Mouse (Mus musculus) heart, adult 2 months (tissue): ENCODE measurements around the gene Cdk2ap2. TPM values are rescaled to one million over a fixed set of nuclear protein-coding genes. Genes with fewer than 3 reads are reported as not detected.
A peak's percentile ranks its signal among the peaks of the same experiment; 100 is the strongest.

Experiments used
- DNase-seq, 2 experiments: peaks; one replicate each; pipeline ENCODE4 v3.0.0; 2021
- H3K27ac ChIP-seq: fragments of 200-600 bp; 2 replicates; pipeline ENCODE4 v1.8.1; 2022
- H3K27me3 ChIP-seq: fragments of 200-500 bp; 2 replicates; pipeline ENCODE4 v1.6.1; 2012; ENCODE audit warnings: mild to moderate bottlenecking, low read length, inconsistent platforms, mixed read lengths; ENCODE audit not compliant: control insufficient read depth, insufficient read depth
- H3K36me3 ChIP-seq: fragments of 200-500 bp; 2 replicates; pipeline ENCODE4 v1.6.1; 2012; ENCODE audit warnings: low read length, inconsistent platforms; ENCODE audit not compliant: control insufficient read depth, insufficient read depth
- H3K4me1 ChIP-seq: fragments of 200-500 bp; 2 replicates; pipeline ENCODE4 v1.6.1; 2011; ENCODE audit warnings: low read length; ENCODE audit not compliant: control insufficient read depth, insufficient read depth
- H3K4me3 ChIP-seq: fragments of 200-600 bp; 2 replicates; pipeline ENCODE4 v1.8.1; 2022
- H3K79me2 ChIP-seq: fragments of 200-500 bp; replicated peaks from 2 replicates; pipeline ENCODE4 v1.6.1; 2012; ENCODE audit warnings: mild to moderate bottlenecking, inconsistent platforms, low read length, moderate library complexity, mixed read lengths; ENCODE audit not compliant: control insufficient read depth, insufficient read depth
- H3K9ac ChIP-seq: fragments of 200-500 bp; 2 replicates; pipeline ENCODE4 v1.6.1; 2012; ENCODE audit warnings: low read depth, mild to moderate bottlenecking, control low read depth, inconsistent platforms, low read length, mixed read lengths
- CTCF ChIP-seq: fragments of 200-600 bp; IDR thresholded peaks from 2 replicates; pipeline ENCODE4 v1.8.1; 2022; ENCODE audit warnings: antibody characterized with exemption, mild to moderate bottlenecking, moderate library complexity
- EP300 ChIP-seq: fragments of 200-500 bp; IDR thresholded peaks from 2 replicates; pipeline ENCODE4 v1.6.1; 2011; ENCODE audit warnings: low read depth, low read length, control low read depth; ENCODE audit not compliant: insufficient read depth
- POLR2A ChIP-seq: fragments of 200-500 bp; IDR thresholded peaks from 2 replicates; pipeline ENCODE4 v1.6.1; 2011; ENCODE audit warnings: mild to moderate bottlenecking, low read depth, low read length, control low read depth; ENCODE audit not compliant: insufficient read depth
- WGBS: fragments of 180-500 bp; shearing (Covaris S2); methylation state at CpG from one replicate; pipeline ENCODE4 v1.1.7; 2018; 5-methylcytosine and 5-hydroxymethylcytosine counted together
- intact Hi-C: fragments of 180-260 bp; cut with DNase I; formaldehyde crosslinking; loops from one replicate; pipeline ENCODE4 v1.15.1; 2025
- polyA plus RNA-seq: library from polyadenylated mRNA; depleted of rRNA; stranded (reverse); fragments of >200 nt; gene quantifications from 2 replicates; pipeline ENCODE4 v1.2.3, GENCODE M21; 2012
- total RNA-seq, 2 experiments: library from RNA; stranded (reverse); gene quantifications; 2 replicates each; pipeline ENCODE4 v1.2.3; 2021

Gene Cdk2ap2
- total and polyA plus RNA-seq, 3 experiments, result 39.9 to 85.3 (median 43.2) TPM

DNA sequence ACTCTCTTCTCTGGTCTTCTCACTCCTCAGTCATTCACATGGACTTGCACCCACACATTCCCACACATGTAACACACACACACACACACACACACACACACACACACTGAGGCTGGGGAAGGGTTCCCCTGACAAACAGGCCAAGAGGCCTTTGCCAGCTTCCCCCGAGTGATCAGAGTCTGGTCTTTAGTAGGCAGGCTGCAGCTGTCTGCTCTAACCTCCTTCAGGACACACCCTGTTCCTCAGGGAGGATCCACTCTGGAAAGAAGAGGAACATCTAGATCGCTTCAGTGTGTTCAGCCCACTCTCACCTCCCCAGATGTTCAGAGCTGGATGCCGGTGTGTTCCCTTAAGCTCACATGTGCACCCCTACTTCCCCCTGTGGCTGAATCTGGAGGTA lies 2.6 kb upstream of the Cdk2ap2 start:
- no peak overlapping the region for H3K4me3 ChIP-seq
- H3K27me3 ChIP-seq, result no peaks in the 10 kb centered on the region
- no peak overlapping the region for H3K27ac ChIP-seq
- WGBS, result 60% methylated on average over 3 of the region's 3 CpGs
- intact Hi-C loops, result no loop called here
- DNase-seq, result no peak
- H3K36me3 ChIP-seq, result no peaks in the 10 kb centered on the region
- TF ChIP-seq POLR2A (no peak), EP300 (no peak), CTCF (no peak)
- peaks cover 5% of the 10 kb centered on the region for H3K4me1 ChIP-seq
- no peaks in the 10 kb centered on the region for H3K79me2 ChIP-seq
- no peak overlapping the region for H3K9ac ChIP-seq

DNA sequence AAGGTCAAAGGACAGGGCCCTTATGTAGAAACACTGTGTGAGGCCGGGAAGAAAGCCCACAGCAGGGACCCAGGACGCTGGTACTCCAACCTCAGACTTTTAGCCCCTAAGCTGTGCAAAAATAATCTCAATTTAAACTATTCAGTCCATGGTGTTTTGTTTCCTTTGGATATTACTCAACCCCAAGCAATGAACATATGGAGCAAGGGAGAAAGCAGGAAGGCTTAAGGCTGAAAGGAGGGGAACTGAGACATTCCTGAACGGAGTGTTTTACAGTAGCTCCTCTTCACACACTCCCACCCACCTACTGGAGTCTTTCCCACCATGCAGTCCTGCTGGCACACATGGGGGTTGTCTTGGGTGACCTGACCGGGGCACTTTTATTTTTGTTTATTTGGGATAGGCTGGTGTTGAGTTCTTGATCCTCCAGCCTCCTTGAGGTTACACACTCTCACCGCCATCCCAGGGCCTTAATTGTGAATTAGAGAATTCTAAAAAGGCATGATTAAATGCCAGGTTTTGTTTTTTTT lies 2.1 kb upstream of the Cdk2ap2 start:
- Histone ChIP-seq H3K27me3 (no peaks in the 10 kb centered on the region), H3K79me2 (no peaks in the 10 kb centered on the region), H3K9ac (no peak overlapping the region), H3K4me3 (no peak overlapping the region), H3K27ac (no peak overlapping the region), H3K36me3 (no peaks in the 10 kb centered on the region), H3K4me1 (peaks cover 6% of the 10 kb centered on the region)
- no peak for DNase-seq
- WGBS, result 83% methylated on average over 5 of the region's 5 CpGs
- TF ChIP-seq EP300 (no peak), CTCF (no peak), POLR2A (no peak)
- intact Hi-C loops, result loop anchor here (5.0 kb wide), 2 partner anchors 78 to 107 kb away; partner anchors contain the start of gene Rad9a

DNA sequence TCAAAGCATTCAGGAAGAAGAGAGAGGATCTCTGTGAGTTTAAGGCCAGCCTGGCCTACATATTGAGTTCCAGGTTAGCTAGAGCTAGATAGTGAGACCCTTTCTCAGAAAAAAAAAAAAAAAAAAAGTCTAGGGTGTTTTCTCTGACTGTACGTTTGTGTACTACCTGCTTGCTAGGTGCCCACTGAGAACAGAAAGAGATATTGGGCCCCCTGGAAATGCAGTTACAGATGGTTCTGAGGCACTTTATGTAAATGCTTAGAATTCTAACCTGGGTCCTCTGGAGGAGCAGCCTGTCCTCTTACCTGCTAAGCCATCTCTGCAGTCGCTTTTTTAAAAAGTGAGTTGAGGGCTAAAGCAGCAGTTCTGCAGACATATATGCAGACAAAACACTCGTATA lies 1.2 kb upstream of the Cdk2ap2 start:
- Histone ChIP-seq H3K4me3 (no peak overlapping the region), H3K9ac (no peak overlapping the region), H3K27me3 (no peaks in the 10 kb centered on the region), H3K27ac (no peak overlapping the region), H3K79me2 (no peaks in the 10 kb centered on the region), H3K36me3 (no peaks in the 10 kb centered on the region), H3K4me1 (peaks cover 6% of the 10 kb centered on the region)
- intact Hi-C loops, result loop anchor here (5.0 kb wide), 2 partner anchors 79 to 106 kb away; partner anchors contain the start of gene Rad9a
- no peak for TF ChIP-seq CTCF
- DNase-seq, result no peak
- WGBS, result 78% methylated on average over 3 of the region's 3 CpGs

DNA sequence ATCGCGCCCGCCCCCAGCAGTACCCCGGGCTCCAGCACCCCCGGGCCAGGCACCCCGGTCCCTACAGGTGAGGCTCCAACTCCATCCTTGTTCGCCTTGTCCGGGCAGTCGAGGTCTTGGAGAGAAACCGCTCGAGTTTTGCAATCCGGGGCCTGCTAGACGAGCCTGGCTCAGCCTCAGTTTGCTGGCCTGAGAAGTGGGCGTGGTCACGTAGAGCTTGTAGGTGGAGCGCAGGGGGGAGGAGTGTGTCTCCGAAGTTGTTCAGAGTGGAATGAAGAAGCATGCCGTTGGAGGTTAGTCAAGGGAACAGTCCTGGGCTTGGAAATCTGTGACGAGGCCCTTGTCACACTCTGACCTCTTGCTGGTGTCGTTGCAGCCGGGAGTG lies 451 bp downstream of the Cdk2ap2 start:
- intact Hi-C loops, result loop anchor here (5.0 kb wide), 2 partner anchors 80 to 105 kb away; partner anchors contain the start of gene Rad9a
- Histone ChIP-seq H3K36me3 (no peaks in the 10 kb centered on the region), H3K79me2 (no peaks in the 10 kb centered on the region), H3K4me1 (peaks cover 6% of the 10 kb centered on the region), H3K27me3 (no peaks in the 10 kb centered on the region), H3K9ac (peak overlapping the region; percentile 63), H3K27ac (peak overlapping the region; percentile 96), H3K4me3 (peak overlapping the region; percentile 91)
- WGBS, result 3% methylated on average over 21 of the region's 21 CpGs
- DNase-seq, result no peak
- TF ChIP-seq POLR2A (no peak), CTCF (no peak), EP300 (no peak)

DNA sequence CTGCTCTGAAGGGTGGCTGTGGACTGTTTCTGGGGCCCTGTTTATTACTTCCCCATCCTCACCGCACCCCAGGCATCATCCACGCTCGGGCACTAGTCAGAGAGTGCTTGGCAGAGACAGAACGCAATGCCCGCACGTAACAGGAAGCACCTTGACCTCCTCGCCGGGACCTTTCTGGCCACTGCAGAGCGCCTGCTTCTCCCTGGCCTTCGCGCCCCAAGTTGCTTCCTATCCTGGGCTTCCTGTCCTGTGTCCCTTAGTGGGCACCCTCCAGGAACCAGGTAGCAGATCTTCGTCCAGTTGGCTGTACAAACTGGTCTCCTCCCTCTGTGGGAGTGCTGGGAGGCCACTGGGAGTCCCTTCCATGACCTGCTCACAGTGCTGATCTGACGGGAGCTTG lies 1.4 kb downstream of the Cdk2ap2 start:
- TF ChIP-seq EP300, result no peak
- no peak for TF ChIP-seq POLR2A
- no peak for TF ChIP-seq CTCF
- intact Hi-C loops, result loop anchor here (1.0 to 5.0 kb wide), 3 partner anchors 81 to 130 kb away; partner anchors contain the start of gene Rad9a
- Histone ChIP-seq H3K27me3 (no peaks in the 10 kb centered on the region), H3K4me3 (no peak overlapping the region), H3K27ac (no peak overlapping the region; the same call in 1 of the 2 replicates), H3K4me1 (peaks cover 6% of the 10 kb centered on the region), H3K36me3 (no peaks in the 10 kb centered on the region), H3K9ac (no peak overlapping the region), H3K79me2 (no peaks in the 10 kb centered on the region)
- WGBS, result 74% methylated on average over 13 of the region's 13 CpGs
- DNase-seq, result peak in 1 of 2 experiments; percentile 43

DNA sequence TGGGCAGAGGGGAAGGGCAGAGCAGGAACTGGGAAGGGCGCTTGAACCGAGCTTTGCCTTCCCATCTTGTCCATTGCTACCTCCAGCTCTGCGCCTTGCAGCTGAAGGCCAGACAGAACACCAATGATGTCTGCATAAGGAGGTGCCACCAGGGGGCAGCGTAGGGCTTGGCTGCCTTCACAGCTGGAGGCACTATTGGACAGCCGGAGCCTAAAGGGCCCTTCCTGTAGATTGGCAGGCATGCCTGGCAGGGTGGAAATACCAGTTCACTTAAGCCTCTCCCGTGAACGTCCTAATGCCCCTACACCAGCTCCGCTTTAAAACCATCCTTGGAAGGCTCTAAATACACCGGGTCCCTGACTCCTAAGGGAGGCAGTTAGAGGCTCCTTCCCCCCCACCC lies 2.1 kb downstream of the Cdk2ap2 start:
- peak; percentile 92 to 94 for DNase-seq
- peak; percentile 89; the same call in 1 of the 2 replicates for TF ChIP-seq EP300
- no peak for TF ChIP-seq POLR2A
- TF ChIP-seq CTCF, result peak; percentile 99; the same call in 1 of the 2 replicates
- Histone ChIP-seq H3K27me3 (no peaks in the 10 kb centered on the region), H3K4me3 (peak overlapping the region; percentile 76; the same call in 1 of the 2 replicates), H3K79me2 (no peaks in the 10 kb centered on the region), H3K36me3 (no peaks in the 10 kb centered on the region), H3K9ac (no peak overlapping the region; the same call in 1 of the 2 replicates), H3K27ac (peak overlapping the region; percentile 76), H3K4me1 (peaks cover 6% of the 10 kb centered on the region)
- WGBS, result 7% methylated on average over 9 of the region's 9 CpGs
- intact Hi-C loops, result loop anchor here (1.0 to 5.0 kb wide), 3 partner anchors 22 to 103 kb away; partner anchors contain the start of gene Rad9a
